Mouse (Mus musculus): ENCODE results near the gene Pde6h. TPM values are rescaled to one million over a fixed set of nuclear protein-coding genes. Genes with fewer than 3 reads are reported as not detected.

The Pde6h gene
- polyA plus RNA-seq, 1 experiment: not detected

- Histone ChIP-seq H3K4me3 (ENCODE audit: insufficient read depth, low read depth, low read length) (no peak overlapping the region), H3K27ac (replicated peaks; ENCODE audit: low read depth, low read length) (no peak overlapping the region; the same call in 1 of the 2 replicates)
These were observed 23.1 kb upstream of the Pde6h start for GRCm38 (mm10) chr6:136900369-136901009.

GRCm38 (mm10) chr6:136901010-136901409 is 22.6 kb upstream of the Pde6h start:
- Histone ChIP-seq H3K4me3 (ENCODE audit: insufficient read depth, low read depth, low read length) (no peak overlapping the region), H3K4me1 (ENCODE audit: control insufficient read depth, insufficient read depth, insufficient read length, low read length) (no peaks in the 10 kb centered on the region), H3K27ac (replicated peaks; ENCODE audit: low read depth, low read length) (peak overlapping the region; percentile 47)

More at GRCm38 (mm10) chr6:136900369-136901009, 23.1 kb upstream of the Pde6h start:
- no peaks in the 10 kb centered on the region for H3K4me1 ChIP-seq (ENCODE audit: control insufficient read depth, insufficient read depth, insufficient read length, low read length)

GRCm38 (mm10) chr6:136902527-136902926 is 21.1 kb upstream of the Pde6h start:
- no peaks in the 10 kb centered on the region; the same call in 1 of the 2 replicates for H3K4me1 ChIP-seq (ENCODE audit: control insufficient read depth, insufficient read depth, insufficient read length, low read length)
- H3K27ac ChIP-seq (replicated peaks; ENCODE audit: low read depth, low read length): no peak overlapping the region
- H3K4me3 ChIP-seq (ENCODE audit: insufficient read depth, low read depth, low read length): no peak overlapping the region

DNA sequence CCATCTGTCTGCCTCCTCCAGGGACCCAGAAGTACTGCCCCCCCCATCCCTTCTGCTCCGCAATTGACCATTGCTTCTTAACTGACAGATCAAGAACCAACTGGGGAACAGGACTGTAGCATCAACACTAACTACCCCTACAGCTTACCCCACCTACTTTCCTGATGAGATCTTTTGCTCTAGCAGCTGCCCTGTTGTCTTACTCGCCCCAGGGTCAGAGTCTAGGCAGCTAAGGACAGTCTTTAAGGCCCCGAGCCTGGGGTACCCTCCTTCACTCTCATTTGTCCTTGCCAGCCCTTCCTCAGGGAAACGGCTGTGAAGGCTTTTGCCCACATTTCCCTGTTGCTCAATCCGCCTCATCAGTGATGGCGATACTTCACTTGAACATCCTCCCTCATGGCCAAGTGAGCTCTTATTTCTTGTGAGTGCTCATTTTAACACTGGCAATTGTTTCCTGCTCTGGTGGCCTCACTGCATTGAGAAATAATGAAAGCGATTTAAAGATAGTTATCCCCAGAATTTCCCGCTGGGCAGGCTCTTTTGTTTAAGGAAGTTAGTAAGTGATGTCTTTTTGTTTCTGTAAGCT is 19.7 kb upstream of the Pde6h start:
- no peaks in the 10 kb centered on the region; the same call in 1 of the 2 replicates for H3K4me1 ChIP-seq (ENCODE audit: control insufficient read depth, insufficient read depth, insufficient read length, low read length)
- H3K4me3 ChIP-seq (ENCODE audit: insufficient read depth, low read depth, low read length): no peak overlapping the region
- H3K27ac ChIP-seq (replicated peaks; ENCODE audit: low read depth, low read length): no peak overlapping the region

DNA sequence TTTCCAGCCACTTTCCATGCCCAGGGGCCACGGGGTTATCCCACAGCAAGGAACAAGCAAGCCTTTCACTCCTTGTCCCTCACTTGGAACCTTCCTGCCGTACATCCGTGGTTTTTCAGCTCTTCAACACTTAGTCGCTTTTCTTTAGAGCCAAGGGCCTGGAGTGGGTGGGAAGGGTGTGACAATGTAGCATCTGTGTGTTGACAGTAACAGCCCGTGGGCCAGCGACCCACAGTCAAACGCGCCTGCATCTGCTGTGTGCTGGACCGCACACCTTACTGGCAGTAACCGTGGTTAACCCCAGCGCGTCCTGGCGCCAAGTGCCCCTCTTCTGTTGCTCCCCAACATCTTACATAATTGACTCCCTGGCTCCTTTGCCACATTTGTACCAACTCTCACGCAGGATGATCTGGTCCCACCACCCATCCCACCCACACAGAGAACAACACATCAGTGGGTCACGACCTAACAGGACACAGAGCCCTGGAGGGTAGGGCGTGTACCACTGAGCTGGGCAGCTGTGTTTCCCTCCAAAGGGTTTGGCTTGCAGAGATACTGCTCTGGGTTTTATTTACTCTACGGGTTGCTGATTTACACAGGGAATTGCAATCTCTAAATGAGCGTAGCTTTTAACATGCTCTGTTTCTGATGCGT is 17.2 kb upstream of the Pde6h start:
- Histone ChIP-seq H3K4me3 (ENCODE audit: insufficient read depth, low read depth, low read length) (no peak overlapping the region), H3K27ac (replicated peaks; ENCODE audit: low read depth, low read length) (peak overlapping the region; percentile 46), H3K4me1 (ENCODE audit: control insufficient read depth, insufficient read depth, insufficient read length, low read length) (no peaks in the 10 kb centered on the region; the same call in 1 of the 2 replicates)

DNA sequence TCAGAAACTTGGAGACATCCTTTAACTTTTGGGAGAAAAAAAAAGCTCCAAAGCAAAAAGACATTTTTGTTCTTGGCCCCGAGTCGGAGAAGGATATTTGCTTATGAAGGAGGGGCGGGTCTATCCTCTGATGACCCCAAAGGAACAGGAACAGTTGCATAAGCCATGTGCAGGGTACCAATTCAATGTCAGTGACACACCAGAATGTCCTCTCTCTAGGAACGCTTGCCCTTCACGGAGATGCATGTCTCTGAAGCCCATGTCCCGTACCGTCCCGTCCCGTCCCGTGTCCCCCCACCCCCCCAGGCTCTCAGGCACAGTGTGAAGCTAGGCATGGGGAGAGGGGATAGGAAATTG is 16.7 kb upstream of the Pde6h start:
- H3K4me1 ChIP-seq (ENCODE audit: control insufficient read depth, insufficient read depth, insufficient read length, low read length): no peaks in the 10 kb centered on the region; the same call in 1 of the 2 replicates

DNA sequence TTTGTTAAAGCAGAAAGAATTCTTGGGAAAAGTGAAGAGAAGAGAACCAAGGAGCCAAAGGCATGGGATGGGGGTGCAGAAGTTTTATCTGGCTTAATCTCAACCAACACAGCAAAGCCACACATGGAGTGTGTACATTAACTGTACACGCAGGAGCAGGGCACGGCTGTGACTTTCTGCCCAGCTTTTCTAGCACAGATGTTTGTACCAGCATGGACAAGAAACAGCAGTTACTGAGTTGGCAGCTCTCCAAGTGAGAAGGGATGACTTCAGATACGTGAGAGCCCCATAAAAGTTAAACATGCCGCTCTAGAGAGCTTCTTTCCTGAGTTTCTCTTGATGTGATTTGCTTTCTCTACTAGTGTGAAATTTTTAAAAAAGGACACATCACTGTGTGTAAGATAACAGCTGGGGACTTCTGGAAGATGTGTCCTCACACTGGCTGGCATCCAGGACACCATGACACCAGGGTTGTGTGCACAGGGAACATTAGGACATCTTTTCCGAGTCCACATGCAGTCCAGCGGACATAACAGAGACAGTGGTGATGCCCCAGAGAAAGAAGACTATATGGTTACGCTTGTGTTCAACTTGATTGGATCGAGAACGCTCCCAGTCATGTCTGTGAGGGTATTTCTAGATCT is 13.3 kb upstream of the Pde6h start:
- H3K4me3 ChIP-seq (ENCODE audit: insufficient read depth, low read depth, low read length): no peak overlapping the region
- H3K4me1 ChIP-seq (ENCODE audit: control insufficient read depth, insufficient read depth, insufficient read length, low read length): no peaks in the 10 kb centered on the region; the same call in none of the 2 replicates
- H3K27ac ChIP-seq (replicated peaks; ENCODE audit: low read depth, low read length): no peak overlapping the region

More for the DNA sequence above, 16.7 kb upstream of the Pde6h start:
- Histone ChIP-seq H3K27ac (replicated peaks; ENCODE audit: low read depth, low read length) (peak overlapping the region; percentile 10; the same call in 1 of the 2 replicates), H3K4me3 (ENCODE audit: insufficient read depth, low read depth, low read length) (no peak overlapping the region)

DNA sequence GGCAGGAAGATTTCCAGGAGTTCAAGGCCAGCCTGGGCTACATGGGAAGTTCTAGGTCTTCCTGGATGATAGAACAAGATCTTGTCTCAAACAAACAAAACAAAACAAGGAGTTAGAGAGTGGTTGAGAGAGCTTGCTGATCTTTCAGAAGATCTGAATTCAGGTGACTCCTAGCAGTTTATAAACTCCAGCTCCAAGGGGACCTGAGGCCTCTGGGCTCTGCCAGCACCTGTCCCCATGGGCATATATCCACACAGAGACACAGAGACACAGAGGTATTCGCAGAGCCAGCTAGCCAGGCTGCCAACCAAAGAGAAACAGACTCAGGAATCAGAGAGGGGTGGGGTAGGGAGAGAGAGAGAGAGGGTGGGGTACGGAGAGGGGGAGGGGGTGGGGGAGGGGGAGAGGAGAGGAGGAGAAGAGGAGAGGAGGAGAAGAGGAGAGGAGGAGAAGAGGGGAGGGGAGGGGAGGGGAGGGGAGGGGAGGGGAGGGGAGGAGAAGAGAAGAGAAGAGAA is 10.8 kb upstream of the Pde6h start:
- H3K27ac ChIP-seq (replicated peaks; ENCODE audit: low read depth, low read length): no peak overlapping the region
- H3K4me3 ChIP-seq (ENCODE audit: insufficient read depth, low read depth, low read length): no peak overlapping the region
- H3K4me1 ChIP-seq (ENCODE audit: control insufficient read depth, insufficient read depth, insufficient read length, low read length): no peaks in the 10 kb centered on the region; the same call in 1 of the 2 replicates

- Histone ChIP-seq H3K4me1 (ENCODE audit: control insufficient read depth, insufficient read depth, insufficient read length, low read length) (no peaks in the 10 kb centered on the region; the same call in 1 of the 2 replicates), H3K4me3 (ENCODE audit: insufficient read depth, low read depth, low read length) (no peak overlapping the region; the same call in 1 of the 2 replicates), H3K27ac (replicated peaks; ENCODE audit: low read depth, low read length) (no peak overlapping the region)
These were observed 10.1 kb upstream of the Pde6h start for GRCm38 (mm10) chr6:136913384-136914126.

- Histone ChIP-seq H3K27ac (replicated peaks; ENCODE audit: low read depth, low read length) (no peak overlapping the region), H3K4me3 (ENCODE audit: insufficient read depth, low read depth, low read length) (no peak overlapping the region), H3K4me1 (ENCODE audit: control insufficient read depth, insufficient read depth, insufficient read length, low read length) (no peaks in the 10 kb centered on the region; the same call in 1 of the 2 replicates)
These were observed 9.4 kb upstream of the Pde6h start for GRCm38 (mm10) chr6:136914234-136914633.

GRCm38 (mm10) chr6:136915721-136916395 is 7.8 kb upstream of the Pde6h start:
- no peak overlapping the region for H3K27ac ChIP-seq (replicated peaks; ENCODE audit: low read depth, low read length)

GRCm38 (mm10) chr6:136917885-136918284 is 5.7 kb upstream of the Pde6h start:
- Histone ChIP-seq H3K4me1 (ENCODE audit: control insufficient read depth, insufficient read depth, insufficient read length, low read length) (no peaks in the 10 kb centered on the region; the same call in 1 of the 2 replicates), H3K27ac (replicated peaks; ENCODE audit: low read depth, low read length) (no peak overlapping the region), H3K4me3 (ENCODE audit: insufficient read depth, low read depth, low read length) (no peak overlapping the region)

More at GRCm38 (mm10) chr6:136915721-136916395, 7.8 kb upstream of the Pde6h start:
- Histone ChIP-seq H3K4me1 (ENCODE audit: control insufficient read depth, insufficient read depth, insufficient read length, low read length) (no peaks in the 10 kb centered on the region; the same call in 1 of the 2 replicates), H3K4me3 (ENCODE audit: insufficient read depth, low read depth, low read length) (no peak overlapping the region)

GRCm38 (mm10) chr6:136920320-136921257 is 3.0 kb upstream of the Pde6h start:
- H3K4me1 ChIP-seq (ENCODE audit: control insufficient read depth, insufficient read depth, insufficient read length, low read length): no peaks in the 10 kb centered on the region
- H3K27ac ChIP-seq (replicated peaks; ENCODE audit: low read depth, low read length): no peak overlapping the region
- no peak overlapping the region for H3K4me3 ChIP-seq (ENCODE audit: insufficient read depth, low read depth, low read length)
